Mouse (Mus musculus): ENCODE data around the gene Smc1b. TPM values are rescaled to one million over a fixed set of nuclear protein-coding genes. Genes with fewer than 3 reads are reported as not detected.
"Not testable (repeated sequence)": the region's sequence is repeated elsewhere in the genome, so short reads cannot be mapped to it uniquely, and the experiment has no call there.

Smc1b gene
- total and polyA plus RNA-seq, 2 experiments from 2014 or later, result 0.15 TPM; not detected in 1

DNA sequence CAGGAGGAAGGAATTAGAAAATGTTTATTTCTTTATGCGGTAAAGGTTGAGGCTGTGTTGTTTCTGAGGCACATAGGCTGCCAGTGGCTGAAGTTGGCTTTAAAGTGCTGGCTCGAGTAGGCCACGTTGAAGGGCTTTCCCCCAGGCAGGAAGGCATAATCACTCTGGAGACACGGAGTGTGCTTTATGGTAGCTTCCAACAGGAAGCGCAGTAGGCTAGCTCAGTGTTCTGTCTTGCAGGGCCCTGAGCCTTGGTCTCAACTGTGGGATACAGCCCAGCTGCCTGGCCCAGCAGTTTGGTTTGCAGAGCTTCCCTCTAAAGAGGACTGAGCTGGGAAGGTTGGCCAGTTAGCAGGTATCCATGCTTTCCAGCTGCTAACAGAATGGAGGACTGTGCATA is 88.6 kb downstream of the Smc1b start:
- H3K4me2 ChIP-seq (ENCODE audit: low read depth, low read length), result no peak overlapping the region
- H3K9ac ChIP-seq (replicated peaks; ENCODE audit: low read depth, low read length), result no peak overlapping the region
- H3K4me3 ChIP-seq (ENCODE audit: low read depth, low read length), result no peak overlapping the region
- DNase-seq (ENCODE audit: low spot score) (no peak), ATAC-seq (ENCODE audit: insufficient read depth, low read depth) (no peak)
- H3K36me3 ChIP-seq (replicated peaks; ENCODE audit: control insufficient read depth, insufficient read depth, low read length), result peaks cover 27% of the 10 kb centered on the region
- WGBS, result 53% methylated on average over 5 of the region's 5 CpGs
- peak overlapping the region; percentile 59 for H3K27ac ChIP-seq (ENCODE audit: low read depth)
- no peaks in the 10 kb centered on the region for H3K27me3 ChIP-seq (ENCODE audit: control insufficient read depth, insufficient read depth, low read length)
- TF ChIP-seq EP300 (IDR thresholded peaks at IDR 0.05; ENCODE audit: low read depth) (no peak), CTCF (IDR thresholded peaks at IDR 0.05; ENCODE audit: low read depth) (no peak)
- H3K9me3 ChIP-seq (replicated peaks; ENCODE audit: control insufficient read depth, low read length), result no peaks in the 10 kb centered on the region
- H3K4me1 ChIP-seq (ENCODE audit: control insufficient read depth, insufficient read depth), result peaks cover 11% of the 10 kb centered on the region

DNA sequence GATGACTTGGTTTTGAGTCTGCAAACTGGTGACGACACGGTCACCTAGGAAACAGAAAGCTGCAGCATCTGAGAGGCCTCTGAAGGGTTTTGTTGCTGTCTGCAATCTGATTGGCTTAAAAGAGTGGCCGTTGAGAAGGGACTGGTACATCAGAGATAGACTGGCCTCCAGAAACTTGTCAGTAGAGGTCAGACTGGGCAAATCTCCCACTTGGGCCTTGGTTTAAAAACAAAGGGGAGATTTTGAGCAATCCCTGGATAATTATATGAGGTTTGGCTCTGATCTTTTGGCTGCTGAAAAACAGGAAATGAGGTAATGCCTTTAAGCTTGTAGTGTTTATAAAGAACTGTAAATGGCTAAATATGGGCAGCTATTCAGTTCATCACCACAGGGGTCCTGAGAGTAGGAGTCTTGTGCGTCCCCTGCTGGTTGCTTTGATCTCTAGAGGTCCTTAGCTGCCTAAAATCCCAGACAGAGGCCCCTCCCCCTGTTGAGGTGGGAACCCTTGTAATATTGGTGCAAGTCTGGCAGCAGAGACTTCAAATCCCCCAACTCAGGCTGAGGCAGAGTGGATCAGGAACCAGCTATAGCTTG is 89.3 kb downstream of the Smc1b start:
- no peak for TF ChIP-seq EP300 (IDR thresholded peaks at IDR 0.05; ENCODE audit: low read depth)
- TF ChIP-seq CTCF (IDR thresholded peaks at IDR 0.05; ENCODE audit: low read depth), result peak; percentile 67
- 9% methylated on average over 4 of the region's 4 CpGs for WGBS
- ATAC-seq (ENCODE audit: insufficient read depth, low read depth), result peak; percentile 89
- peaks cover 20% of the 10 kb centered on the region for H3K36me3 ChIP-seq (replicated peaks; ENCODE audit: control insufficient read depth, insufficient read depth, low read length)
- no peak overlapping the region for H3K4me3 ChIP-seq (ENCODE audit: low read depth, low read length)
- peak; percentile 80 for DNase-seq (ENCODE audit: low spot score)
- no peaks in the 10 kb centered on the region for H3K9me3 ChIP-seq (replicated peaks; ENCODE audit: control insufficient read depth, low read length)
- no peak overlapping the region for H3K9ac ChIP-seq (replicated peaks; ENCODE audit: low read depth, low read length)
- H3K4me1 ChIP-seq (ENCODE audit: control insufficient read depth, insufficient read depth), result peaks cover 18% of the 10 kb centered on the region
- H3K27me3 ChIP-seq (ENCODE audit: control insufficient read depth, insufficient read depth, low read length), result no peaks in the 10 kb centered on the region
- no peak overlapping the region for H3K4me2 ChIP-seq (ENCODE audit: low read depth, low read length)
- peak overlapping the region; percentile 59 for H3K27ac ChIP-seq (ENCODE audit: low read depth)

DNA sequence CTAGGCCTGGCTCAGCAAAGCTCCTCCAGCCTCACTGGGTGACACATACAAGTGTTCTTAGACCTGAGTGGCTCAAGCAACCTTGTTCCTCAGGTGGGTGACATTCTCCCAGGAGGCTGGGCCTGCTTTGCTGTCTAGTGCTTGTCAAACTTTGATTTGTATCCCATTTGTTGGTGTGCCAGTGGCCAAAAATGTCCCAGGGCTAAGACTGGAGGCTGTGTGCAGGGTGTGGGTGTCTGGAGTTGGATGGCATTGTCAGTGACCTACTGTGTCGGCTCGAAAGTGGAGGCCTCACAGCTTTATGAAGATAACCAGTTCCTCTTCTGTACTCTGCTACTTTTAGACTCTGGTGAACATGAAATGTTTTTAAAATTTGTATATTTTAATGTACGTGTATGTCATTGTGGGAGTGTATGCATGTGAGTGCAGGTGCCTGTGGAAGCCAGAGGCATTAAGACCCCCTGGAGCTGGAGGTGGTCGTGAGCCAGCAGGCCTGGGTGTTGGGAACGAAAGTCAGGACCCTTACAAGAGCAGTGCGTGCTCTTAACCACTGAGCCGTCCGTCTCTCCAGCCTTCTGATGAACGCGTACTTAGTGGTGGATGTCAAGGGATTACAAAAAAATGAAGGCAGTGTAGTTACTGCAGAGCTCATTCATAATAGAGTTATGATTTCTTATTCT is 90.1 kb downstream of the Smc1b start:
- H3K4me1 ChIP-seq (ENCODE audit: control insufficient read depth, insufficient read depth), result peaks cover 21% of the 10 kb centered on the region
- no peak overlapping the region for H3K4me3 ChIP-seq (ENCODE audit: low read depth, low read length)
- H3K4me2 ChIP-seq (ENCODE audit: low read depth, low read length), result no peak overlapping the region
- H3K9ac ChIP-seq (replicated peaks; ENCODE audit: low read depth, low read length), result no peak overlapping the region
- 54% methylated on average over 10 of the region's 10 CpGs for WGBS
- TF ChIP-seq EP300 (IDR thresholded peaks at IDR 0.05; ENCODE audit: low read depth), result no peak
- TF ChIP-seq CTCF (IDR thresholded peaks at IDR 0.05; ENCODE audit: low read depth), result no peak
- peak overlapping the region; percentile 59 for H3K27ac ChIP-seq (ENCODE audit: low read depth)
- no peaks in the 10 kb centered on the region for H3K27me3 ChIP-seq (ENCODE audit: control insufficient read depth, insufficient read depth, low read length)
- no peak for ATAC-seq (ENCODE audit: insufficient read depth, low read depth)
- no peak for DNase-seq (ENCODE audit: low spot score)
- H3K9me3 ChIP-seq (replicated peaks; ENCODE audit: control insufficient read depth, low read length), result no peaks in the 10 kb centered on the region
- H3K36me3 ChIP-seq (replicated peaks; ENCODE audit: control insufficient read depth, insufficient read depth, low read length), result peaks cover 12% of the 10 kb centered on the region

- Histone ChIP-seq H3K27me3 (ENCODE audit: control insufficient read depth, insufficient read depth, low read length) (no peaks in the 10 kb centered on the region), H3K4me2 (ENCODE audit: low read depth, low read length) (peak overlapping the region; percentile 91), H3K27ac (ENCODE audit: low read depth) (peak overlapping the region; percentile 39; the same call in 1 of the 2 replicates), H3K9ac (replicated peaks; ENCODE audit: low read depth, low read length) (peak overlapping the region; percentile 73), H3K36me3 (replicated peaks; ENCODE audit: control insufficient read depth, insufficient read depth, low read length) (no peaks in the 10 kb centered on the region), H3K4me3 (ENCODE audit: low read depth, low read length) (peak overlapping the region; percentile 77), H3K4me1 (ENCODE audit: control insufficient read depth, insufficient read depth) (peaks cover 11% of the 10 kb centered on the region), H3K9me3 (replicated peaks; ENCODE audit: control insufficient read depth, low read length) (no peaks in the 10 kb centered on the region)
- 6% methylated on average over 8 of the region's 8 CpGs for WGBS
- TF ChIP-seq CTCF (IDR thresholded peaks at IDR 0.05; ENCODE audit: low read depth) (no peak), EP300 (IDR thresholded peaks at IDR 0.05; ENCODE audit: low read depth) (no peak)
- no peak for ATAC-seq (ENCODE audit: insufficient read depth, low read depth)
- DNase-seq (ENCODE audit: low spot score), result no peak
Measured at GRCm38 (mm10) chr15:85037343-85037690, 94.4 kb downstream of the Smc1b start.

- Histone ChIP-seq H3K4me2 (ENCODE audit: low read depth, low read length) (peak overlapping the region; percentile 91), H3K9ac (replicated peaks; ENCODE audit: low read depth, low read length) (peak overlapping the region; percentile 73), H3K27ac (ENCODE audit: low read depth) (peak overlapping the region; percentile 75), H3K4me3 (ENCODE audit: low read depth, low read length) (peak overlapping the region; percentile 77), H3K27me3 (ENCODE audit: control insufficient read depth, insufficient read depth, low read length) (no peaks in the 10 kb centered on the region), H3K9me3 (replicated peaks; ENCODE audit: control insufficient read depth, low read length) (no peaks in the 10 kb centered on the region), H3K4me1 (ENCODE audit: control insufficient read depth, insufficient read depth) (peaks cover 11% of the 10 kb centered on the region), H3K36me3 (replicated peaks; ENCODE audit: control insufficient read depth, insufficient read depth, low read length) (no peaks in the 10 kb centered on the region)
- TF ChIP-seq EP300 (IDR thresholded peaks at IDR 0.05; ENCODE audit: low read depth) (no peak), CTCF (IDR thresholded peaks at IDR 0.05; ENCODE audit: low read depth) (no peak)
- peak; percentile 88 for DNase-seq (ENCODE audit: low spot score)
- WGBS, result under 1% methylated on average over 64 of the region's 75 CpGs
- peak; percentile 95 for ATAC-seq (ENCODE audit: insufficient read depth, low read depth)
Measured at GRCm38 (mm10) chr15:85036566-85037342, 95.0 kb downstream of the Smc1b start.

GRCm38 (mm10) chr15:85033916-85034315 is 97.8 kb downstream of the Smc1b start:
- H3K9me3 ChIP-seq (replicated peaks; ENCODE audit: control insufficient read depth, low read length), result not testable (repeated sequence)

More at GRCm38 (mm10) chr15:85033916-85034315, 97.8 kb downstream of the Smc1b start:
- DNase-seq (ENCODE audit: low spot score); H3K9ac ChIP-seq (replicated peaks; ENCODE audit: low read depth, low read length); H3K36me3 ChIP-seq (replicated peaks; ENCODE audit: control insufficient read depth, insufficient read depth, low read length); ATAC-seq (ENCODE audit: insufficient read depth, low read depth); H3K27ac ChIP-seq (ENCODE audit: low read depth); H3K4me3 ChIP-seq (ENCODE audit: low read depth, low read length); H3K4me2 ChIP-seq (ENCODE audit: low read depth, low read length); H3K27me3 ChIP-seq (ENCODE audit: control insufficient read depth, insufficient read depth, low read length): not testable (repeated sequence)
- 38% methylated on average over 7 of the region's 7 CpGs for WGBS
- H3K4me1 ChIP-seq (ENCODE audit: control insufficient read depth, insufficient read depth), result peaks cover 11% of the 10 kb centered on the region

All from heart, postnatal 0 days (tissue).